32 mouse cellular contexts compared by ENCODE assay signal in genomic region chr5:123866457-123866856, GRCm38 (mm10). TPM values are rescaled to one million over a fixed set of nuclear protein-coding genes. Genes with fewer than 3 reads are reported as not detected.
"Had no signal": no experiment of that assay in that cellular context is flagged by ENCODE, and none has a peak within 500 bp of the region (broad histone marks: within the 10 kb centered on the region; RNA-seq: fewer than 3 reads in every experiment).

No protein-coding gene starts in this region.

- H3K4me2 ChIP-seq: embryonic facial prominence, embryonic 12.5 days; embryonic facial prominence, embryonic 13.5 days; embryonic facial prominence, embryonic 15.5 days; forebrain, embryonic 12.5 days; forebrain, embryonic 13.5 days; forebrain, embryonic 15.5 days had no signal

- H3K9ac ChIP-seq: embryonic facial prominence, embryonic 12.5 days; embryonic facial prominence, embryonic 13.5 days; embryonic facial prominence, embryonic 15.5 days; forebrain, embryonic 12.5 days; forebrain, embryonic 13.5 days; forebrain, embryonic 15.5 days; forebrain, postnatal 0 days had no signal

- H3K4me1 ChIP-seq: embryonic facial prominence, embryonic 12.5 days; forebrain, embryonic 10.5 days; forebrain, embryonic 12.5 days; forebrain, embryonic 13.5 days; forebrain, embryonic 15.5 days had no signal

- DNase-seq: cerebellum, adult 9-10 months; cerebellum, adult 9-11 months; cerebellum, postnatal 10 days; cerebellum, postnatal 14 days; cerebellum, postnatal 25 days; cerebellum, postnatal 36 days; embryo, embryonic 11 days; forebrain, postnatal 0 days; gastrocnemius, adult 2 months; gastrocnemius, postnatal 10 days; gastrocnemius, postnatal 14 days; gastrocnemius, postnatal 25 days; gastrocnemius, postnatal 36 days; heart, adult 11 months; heart, adult 18-20 months; heart, adult 2 months had no signal

- H3K27me3 ChIP-seq: embryonic facial prominence, embryonic 12.5 days; embryonic facial prominence, embryonic 13.5 days; embryonic facial prominence, embryonic 15.5 days; forebrain, embryonic 12.5 days; forebrain, embryonic 13.5 days; forebrain, embryonic 15.5 days had no signal

- H3K4me3 ChIP-seq: embryonic facial prominence, embryonic 10.5 days; embryonic facial prominence, embryonic 12.5 days; embryonic facial prominence, embryonic 13.5 days; embryonic facial prominence, embryonic 15.5 days; erythroblast, embryonic 14.5 days; forebrain, embryonic 10.5 days; forebrain, embryonic 12.5 days; forebrain, embryonic 13.5 days; forebrain, embryonic 15.5 days; gastrocnemius, adult 2 months; heart, adult 2 months had no signal

- H3K36me3 ChIP-seq: embryonic facial prominence, embryonic 10.5 days; embryonic facial prominence, embryonic 12.5 days; embryonic facial prominence, embryonic 13.5 days; embryonic facial prominence, embryonic 15.5 days; forebrain, embryonic 10.5 days; forebrain, embryonic 12.5 days; forebrain, embryonic 15.5 days had no signal

- ATAC-seq: forebrain, embryonic 13.5 days; forebrain, embryonic 14.5 days; forebrain, embryonic 15.5 days; forebrain, embryonic 16.5 days; forebrain, postnatal 0 days had no signal

- H3K27ac ChIP-seq: embryonic facial prominence, embryonic 10.5 days; embryonic facial prominence, embryonic 12.5 days; embryonic facial prominence, embryonic 13.5 days; forebrain, embryonic 10.5 days; forebrain, embryonic 12.5 days; forebrain, embryonic 13.5 days; forebrain, embryonic 15.5 days; gastrocnemius, adult 2 months; heart, adult 2 months had no signal

- H3K9me3 ChIP-seq: embryonic facial prominence, embryonic 10.5 days; embryonic facial prominence, embryonic 12.5 days; embryonic facial prominence, embryonic 13.5 days; embryonic facial prominence, embryonic 15.5 days; forebrain, embryonic 10.5 days; forebrain, embryonic 12.5 days; forebrain, embryonic 13.5 days; forebrain, embryonic 15.5 days had no signal

RNA-seq across cellular contexts. Expression of gene Hcar2, which starts 1.2 kb away (rescaled TPM):
- total RNA-seq: forebrain, postnatal 0 days; gastrocnemius, adult 18-20 months; gastrocnemius, adult 2 months; gastrocnemius, postnatal 14 days had no signal
- polyA plus RNA-seq: embryonic facial prominence, embryonic 10.5 days; embryonic facial prominence, embryonic 11.5 days; erythroblast, embryonic 14.5 days; forebrain, embryonic 10.5 days; forebrain, embryonic 11.5 days; forebrain, embryonic 12.5 days; forebrain, embryonic 13.5 days; forebrain, embryonic 14.5 days; forebrain, embryonic 15.5 days; forebrain, embryonic 16.5 days; forebrain, postnatal 0 days had no signal

RNA-seq across cellular contexts. Expression of gene Hcar1, which starts 13.4 kb away (rescaled TPM):
- total RNA-seq: common myeloid progenitor, adult 5-6 weeks; granulocyte monocyte progenitor cell, adult 5-6 weeks had no signal
- polyA plus RNA-seq: erythroblast, embryonic 14.5 days; forebrain, embryonic 10.5 days had no signal
